1 mouse cellular context compared by ENCODE assay signal in the genomic region with DNA sequence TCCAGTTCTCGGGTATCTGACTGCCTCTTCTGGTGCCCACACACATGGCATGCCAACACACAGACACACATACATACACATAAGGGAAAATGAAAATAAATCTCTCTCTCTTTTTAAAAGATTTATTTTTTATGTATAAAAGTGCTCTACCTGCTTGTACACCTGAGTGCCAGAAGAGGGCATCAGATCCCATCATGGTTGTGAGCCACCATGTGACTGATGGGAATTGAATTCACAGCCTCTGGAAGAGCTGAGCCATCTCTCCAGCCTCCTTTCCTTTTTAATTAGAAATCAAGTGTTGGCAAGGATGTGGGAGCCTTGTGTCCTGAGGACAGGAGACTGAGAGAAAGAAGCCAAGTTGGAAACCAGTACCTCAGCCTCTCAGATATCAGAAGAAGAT.
A peak's percentile ranks its signal among the peaks of the same experiment; 100 is the strongest.
TF ChIP-seq lines count a peak whose summit lies in the region.

No protein-coding gene starts in this region.

TF ChIP-seq in CH12.LX, 34 proteins besides CTCF, POLR2A, EP300 and RAD21:
- TF ChIP-seq SIN3A (IDR thresholded peaks at IDR 0.05; ENCODE audit: low read length) (no peak), SMC3 (IDR thresholded peaks at IDR 0.05; ENCODE audit: low read depth, low read length) (peak; percentile 43)
